Mouse (Mus musculus): ENCODE measurements at regions not wholly inside any gene's neighbourhood (a gene's known extent, or its start where the extent isn't known, plus 50 kb on each side); places are given as distances from the start of the nearest gene placed in this dataset.
A peak's percentile ranks its signal among the peaks of the same experiment; 100 is the strongest.

DNA sequence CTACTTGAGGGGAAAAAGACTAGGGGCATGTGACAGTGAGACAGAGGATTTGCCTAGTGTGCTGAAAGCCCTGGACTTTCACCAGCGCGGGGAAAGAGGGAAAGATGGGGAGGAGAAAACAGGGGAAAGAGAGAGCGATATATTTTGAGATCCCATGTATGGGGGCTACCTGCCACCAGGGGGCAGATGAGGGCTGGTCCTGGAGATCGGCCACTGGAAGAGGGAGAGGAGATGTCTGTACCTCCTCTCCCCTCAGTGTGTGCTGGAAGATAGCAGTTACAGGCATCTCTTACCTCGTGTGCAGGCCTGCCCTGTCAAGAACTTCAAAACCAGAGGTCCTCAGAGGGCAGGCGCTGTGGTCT, 97.2 kb upstream of the Sertad2 start:
- peak; percentile 85 for TF ChIP-seq CTCF (IDR thresholded peaks at IDR 0.05; ENCODE audit: low read depth)
- no peak for TF ChIP-seq EP300 (IDR thresholded peaks at IDR 0.05; ENCODE audit: low read depth)
